Mouse (Mus musculus): ENCODE measurements around the gene R3hdm4. TPM values are rescaled to one million over a fixed set of nuclear protein-coding genes. Genes with fewer than 3 reads are reported as not detected.

The R3hdm4 gene
- total and polyA plus RNA-seq, 3 experiments, result 10.5 to 59.4 (median 22.3) TPM

DNA sequence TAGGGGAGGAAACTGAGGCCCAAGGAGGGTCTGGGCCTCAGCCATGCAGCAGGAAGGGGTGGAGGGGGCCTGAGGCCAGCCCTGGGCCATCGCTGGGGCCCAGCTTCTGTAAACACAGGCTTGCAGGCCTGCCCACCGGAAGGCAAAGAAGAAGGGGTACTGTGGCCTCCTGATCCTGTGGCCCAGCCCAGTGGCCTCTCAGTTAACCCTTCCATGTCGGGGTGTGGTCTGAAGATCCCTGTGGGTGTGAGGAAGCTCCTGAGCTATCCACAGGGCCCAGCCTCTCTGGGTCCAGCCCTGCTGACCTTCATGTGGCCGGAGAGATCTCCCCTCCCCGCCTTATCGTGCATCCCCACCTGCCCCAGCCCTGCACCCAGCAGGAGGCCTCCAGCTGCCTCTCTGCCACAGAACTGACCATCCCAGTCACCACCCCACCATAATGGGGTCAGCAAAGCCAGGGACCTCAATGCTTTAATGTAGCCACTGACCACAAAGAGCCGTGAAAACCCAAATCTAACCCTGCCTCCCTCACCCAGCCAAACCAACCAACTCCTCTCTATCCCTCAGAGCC is 25.8 kb upstream of the R3hdm4 start:
- Histone ChIP-seq H3K79me2 (replicated peaks; ENCODE audit: control insufficient read depth, extremely low read depth, insufficient read depth, poor library complexity, severe bottlenecking) (peaks cover 49% of the 10 kb centered on the region), H3K4me2 (ENCODE audit: insufficient read depth, low read depth, poor library complexity, severe bottlenecking) (no peak overlapping the region), H3K27me3 (replicated peaks) (no peaks in the 10 kb centered on the region), H3K4me1 (ENCODE audit: control insufficient read depth in 1 of 2, insufficient read depth in 2 of 2) (peaks cover 34 to 71% of the 10 kb centered on the region in 2 experiments), H3K9me3 (replicated peaks; ENCODE audit: low read length) (no peaks in the 10 kb centered on the region), H3K9ac (ENCODE audit: insufficient read depth, low read depth) (no peak overlapping the region), H3K4me3 (replicated peaks in 1 of 3; ENCODE audit: low read depth in 2 of 3, low read length in 2 of 3, poor library complexity in 1 of 3) (no peak overlapping the region), H3K27ac (ENCODE audit: insufficient read depth, low read depth) (0 out of 2 replicates have a peak overlapping the region, but pooled peaks have one; percentile 8), H3K36me3 (replicated peaks in 1 of 2; ENCODE audit: control insufficient read depth in 1 of 2, insufficient read depth in 1 of 2, low read length in 1 of 2) (peaks cover 66 to 92% of the 10 kb centered on the region in 2 experiments)
- dilution Hi-C loops (cut with MboI; ENCODE audit: extremely low pct_ligation_motif_present, extremely low pct_unique_long_range_greater_than_20kb, low sequenced_read_pairs) (no loop called here), in situ Hi-C loops (cut with MboI; ENCODE audit: low pct_ligation_motif_present, low pct_unique_long_range_greater_than_20kb, low sequenced_read_pairs) (no loop called here)
- no peak for DNase-seq (ENCODE audit: extremely low read depth)
- no peak for TF ChIP-seq MXI1 (IDR thresholded peaks at IDR 0.05; ENCODE audit: low read depth, low read length)
- 0 out of 2 replicates have a peak, but pooled peaks have one; percentile 24 for TF ChIP-seq POLR2A (IDR thresholded peaks at IDR 0.05; ENCODE audit: low read depth, low read length)
- TF ChIP-seq JUN (IDR thresholded peaks at IDR 0.05; ENCODE audit: insufficient read depth, low read depth, low read length), result no peak

- no peaks in the 10 kb centered on the region for H3K27me3 ChIP-seq (replicated peaks)
- peak overlapping the region; percentile 89 for H3K27ac ChIP-seq (ENCODE audit: insufficient read depth, low read depth)
- dilution Hi-C loops (cut with MboI; ENCODE audit: extremely low pct_ligation_motif_present, extremely low pct_unique_long_range_greater_than_20kb, low sequenced_read_pairs) (no loop called here), in situ Hi-C loops (cut with MboI; ENCODE audit: low pct_ligation_motif_present, low pct_unique_long_range_greater_than_20kb, low sequenced_read_pairs) (no loop called here)
- peaks cover 58% of the 10 kb centered on the region for H3K79me2 ChIP-seq (replicated peaks; ENCODE audit: control insufficient read depth, extremely low read depth, insufficient read depth, poor library complexity, severe bottlenecking)
- H3K9me3 ChIP-seq (replicated peaks; ENCODE audit: low read length), result no peaks in the 10 kb centered on the region
- H3K4me2 ChIP-seq (ENCODE audit: insufficient read depth, low read depth, poor library complexity, severe bottlenecking), result no peak overlapping the region
- no peak overlapping the region for H3K9ac ChIP-seq (ENCODE audit: insufficient read depth, low read depth)
- TF ChIP-seq CTCF (conservative IDR thresholded peaks at IDR 0.05 in 1 of 2, IDR thresholded peaks at IDR 0.05 in 1 of 2; ENCODE audit: low read depth in 2 of 2, low read length in 2 of 2), result no peak
- TF ChIP-seq POLR2AphosphoS2 (IDR thresholded peaks at IDR 0.05; ENCODE audit: low read depth, low read length), result no peak
- no peak for TF ChIP-seq TBP (conservative IDR thresholded peaks at IDR 0.05; ENCODE audit: low read depth, low read length)
- no peak for TF ChIP-seq USF2 (conservative IDR thresholded peaks at IDR 0.05; ENCODE audit: low read depth, low read length)
- no peak for TF ChIP-seq MEF2A (IDR thresholded peaks at IDR 0.05; ENCODE audit: borderline replicate concordance, low read depth, low read length)
- TF ChIP-seq PAX5 (IDR thresholded peaks at IDR 0.05; ENCODE audit: low read length), result no peak
- no peak for TF ChIP-seq NELFE (IDR thresholded peaks at IDR 0.05; ENCODE audit: low read depth, low read length)
- TF ChIP-seq RCOR1 (conservative IDR thresholded peaks at IDR 0.05; ENCODE audit: low read depth, low read length), result no peak
- no peak for TF ChIP-seq SMC3 (IDR thresholded peaks at IDR 0.05; ENCODE audit: low read depth, low read length)
- TF ChIP-seq UBTF (IDR thresholded peaks at IDR 0.05; ENCODE audit: low read depth, low read length), result no peak
- TF ChIP-seq CHD2 (IDR thresholded peaks at IDR 0.05; ENCODE audit: low read length), result no peak
- no peak for TF ChIP-seq BHLHE40 (IDR thresholded peaks at IDR 0.05; ENCODE audit: low read depth, low read length)
- TF ChIP-seq TCF12 (IDR thresholded peaks at IDR 0.05; ENCODE audit: low read depth, low read length), result no peak
- TF ChIP-seq MYC (IDR thresholded peaks at IDR 0.05; ENCODE audit: low read depth, low read length), result no peak
- TF ChIP-seq MAX (IDR thresholded peaks at IDR 0.05; ENCODE audit: low read length), result no peak
- TF ChIP-seq E2F4 (IDR thresholded peaks at IDR 0.05; ENCODE audit: insufficient replicate concordance, low read depth, low read length), result no peak
- no peak for TF ChIP-seq NRF1 (IDR thresholded peaks at IDR 0.05; ENCODE audit: low read depth, low read length)
- no peak overlapping the region for H3K4me3 ChIP-seq (replicated peaks in 1 of 3; ENCODE audit: low read depth in 2 of 3, low read length in 2 of 3, poor library complexity in 1 of 3)
- no peak for DNase-seq (ENCODE audit: extremely low read depth)
- H3K4me1 ChIP-seq (ENCODE audit: control insufficient read depth in 1 of 2, insufficient read depth in 2 of 2), result peaks cover 44 to 82% of the 10 kb centered on the region in 2 experiments
- H3K36me3 ChIP-seq (replicated peaks in 1 of 2; ENCODE audit: control insufficient read depth in 1 of 2, insufficient read depth in 1 of 2, low read length in 1 of 2), result peaks cover 61 to 87% of the 10 kb centered on the region in 2 experiments
These were observed 24.7 kb upstream of the R3hdm4 start for GRCm38 (mm10) chr10:79945507-79946234.

Data from CH12.LX (cell line).